Mouse (Mus musculus) heart, adult 2 months (tissue): Measurements from ENCODE around the gene Ddit4.

ENCODE experiments used
- CTCF ChIP-seq: fragments of 200-600 bp; IDR thresholded peaks from 2 replicates; pipeline ENCODE4 v1.8.1; 2022; ENCODE audit warnings: antibody characterized with exemption, mild to moderate bottlenecking, moderate library complexity
- EP300 ChIP-seq: fragments of 200-500 bp; IDR thresholded peaks from 2 replicates; pipeline ENCODE4 v1.6.1; 2011; ENCODE audit warnings: low read depth, low read length, control low read depth; ENCODE audit not compliant: insufficient read depth
- POLR2A ChIP-seq: fragments of 200-500 bp; IDR thresholded peaks from 2 replicates; pipeline ENCODE4 v1.6.1; 2011; ENCODE audit warnings: mild to moderate bottlenecking, low read depth, low read length, control low read depth; ENCODE audit not compliant: insufficient read depth

- TF ChIP-seq POLR2A, result no peak
- no peak for TF ChIP-seq CTCF
- peak; percentile 73; the same call in 1 of the 2 replicates for TF ChIP-seq EP300
Observed at GRCm38 (mm10) chr10:59981792-59982191, 30.2 kb upstream of the Ddit4 start.
